Mouse (Mus musculus): ENCODE data around the gene Xpo6.

DNA sequence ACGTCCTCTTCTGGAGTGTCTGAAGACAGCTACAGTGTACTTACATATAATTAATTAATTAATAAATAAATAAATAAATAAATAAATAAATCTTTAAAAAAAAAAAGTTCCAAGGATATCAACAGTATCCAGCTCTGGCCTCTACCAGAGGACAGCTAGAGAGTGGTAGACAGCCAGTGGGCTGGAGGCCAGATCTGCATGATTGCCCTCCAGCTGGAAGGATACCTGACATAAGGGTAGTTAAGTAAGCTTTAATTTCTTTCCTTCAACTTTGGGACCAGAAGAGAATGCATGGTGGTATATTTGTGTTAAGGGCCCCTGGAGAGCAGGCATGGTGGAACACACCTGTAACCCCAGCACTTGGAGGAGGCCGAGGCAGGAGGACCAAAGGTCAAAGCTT is 100.5 kb downstream of the Xpo6 start:
- TF ChIP-seq GATA1 (IDR thresholded peaks at IDR 0.05; ENCODE audit: borderline replicate concordance, low read length) = no peak
- no peak for TF ChIP-seq FLI1 (IDR thresholded peaks at IDR 0.05; ENCODE audit: low read length)
